Mouse (Mus musculus) ovary, postnatal 36 days (tissue): Measurements from ENCODE around the gene Zfp365.

Experiments used
- DNase-seq: peaks from one replicate; pipeline ENCODE4 v3.0.0; 2022; ENCODE audit warnings: low spot score, mixed read lengths

The Zfp365 gene

DNA sequence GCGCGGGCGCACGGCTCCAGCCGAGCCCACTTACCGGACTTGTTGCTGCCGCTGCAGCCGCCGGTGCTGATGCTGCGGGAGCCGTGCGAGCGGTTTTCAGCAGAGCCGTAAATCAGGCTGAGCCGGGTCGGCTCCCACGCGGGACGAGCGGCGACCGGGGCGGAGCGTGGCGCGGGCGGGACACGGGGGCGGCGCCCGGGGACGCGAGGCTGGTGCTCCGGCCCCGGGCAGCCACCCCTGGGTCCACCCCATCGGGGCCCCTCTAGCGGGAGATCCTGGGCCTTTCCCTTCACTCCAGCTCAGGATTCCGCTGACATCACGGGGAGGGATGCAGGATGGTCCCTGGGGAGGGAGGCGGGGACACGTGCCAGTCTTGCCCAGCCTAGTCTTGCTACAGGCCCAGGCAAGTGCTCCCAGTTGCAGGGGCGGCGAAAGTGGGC is at the start of gene Zfp365:
Gene Zfp365 (minus strand): TSS at position 326 of the 440 bp plus-strand sequence.
- peak; percentile 69 for DNase-seq

DNA sequence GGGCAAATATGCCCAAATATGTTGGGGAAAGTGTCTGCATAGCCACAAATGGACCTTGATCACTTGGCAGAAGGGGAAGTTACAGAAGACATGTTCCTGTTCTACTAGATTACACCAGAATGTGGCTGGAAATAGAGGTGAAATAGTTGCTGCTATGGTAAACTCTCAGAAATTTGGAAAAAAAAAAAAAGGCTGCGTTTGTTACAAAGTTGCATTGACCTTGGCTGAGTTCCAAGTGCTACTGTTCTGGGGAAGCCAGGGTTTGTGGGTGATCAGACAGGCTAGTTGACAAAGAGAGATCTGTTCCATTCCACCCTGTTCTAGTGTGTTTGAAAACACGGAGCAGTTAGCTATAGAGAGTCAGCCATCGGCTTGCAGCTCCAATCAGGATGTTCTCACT is 47.5 kb upstream of the Zfp365 start:
- DNase-seq, result no peak

DNA sequence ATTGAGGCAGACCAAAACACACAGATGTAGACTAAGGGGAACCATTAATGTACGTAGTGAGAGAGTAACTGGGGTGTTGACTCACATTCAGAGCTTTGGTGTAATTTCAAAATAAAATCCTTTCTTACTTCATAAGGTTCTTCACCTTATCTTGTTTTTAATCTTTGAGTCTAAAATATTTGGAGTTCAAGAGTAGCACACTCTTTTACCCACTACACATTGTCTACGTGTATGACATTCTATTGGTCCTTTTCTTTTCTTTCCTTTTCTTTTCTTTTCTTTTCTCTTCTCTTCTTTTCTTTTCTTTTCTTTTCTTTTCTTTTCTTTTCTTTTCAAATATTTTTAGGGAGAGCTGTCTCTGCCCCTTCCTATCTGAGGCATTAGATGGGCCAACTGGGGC is 43.5 kb upstream of the Zfp365 start:
- DNase-seq, result no peak

DNA sequence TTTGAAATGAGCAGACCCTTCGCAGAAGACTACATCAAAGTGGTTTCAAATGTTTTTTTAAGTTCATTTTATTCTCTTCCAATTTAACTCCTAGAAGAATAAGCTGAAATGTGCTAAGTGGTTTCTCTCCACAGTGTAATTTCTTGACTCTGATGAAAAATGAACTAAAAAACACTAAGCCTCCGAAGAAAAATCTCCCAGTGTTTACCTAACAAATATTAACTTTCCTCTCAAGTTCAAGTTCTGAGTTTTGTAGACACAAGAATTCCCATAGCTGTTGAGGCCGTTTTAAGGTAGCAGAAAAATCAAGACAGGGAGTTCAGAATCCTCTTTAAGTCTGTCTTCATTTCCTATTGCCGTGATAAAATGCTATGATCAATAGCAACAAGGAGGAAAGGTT is 39.2 kb upstream of the Zfp365 start:
- no peak for DNase-seq

DNA sequence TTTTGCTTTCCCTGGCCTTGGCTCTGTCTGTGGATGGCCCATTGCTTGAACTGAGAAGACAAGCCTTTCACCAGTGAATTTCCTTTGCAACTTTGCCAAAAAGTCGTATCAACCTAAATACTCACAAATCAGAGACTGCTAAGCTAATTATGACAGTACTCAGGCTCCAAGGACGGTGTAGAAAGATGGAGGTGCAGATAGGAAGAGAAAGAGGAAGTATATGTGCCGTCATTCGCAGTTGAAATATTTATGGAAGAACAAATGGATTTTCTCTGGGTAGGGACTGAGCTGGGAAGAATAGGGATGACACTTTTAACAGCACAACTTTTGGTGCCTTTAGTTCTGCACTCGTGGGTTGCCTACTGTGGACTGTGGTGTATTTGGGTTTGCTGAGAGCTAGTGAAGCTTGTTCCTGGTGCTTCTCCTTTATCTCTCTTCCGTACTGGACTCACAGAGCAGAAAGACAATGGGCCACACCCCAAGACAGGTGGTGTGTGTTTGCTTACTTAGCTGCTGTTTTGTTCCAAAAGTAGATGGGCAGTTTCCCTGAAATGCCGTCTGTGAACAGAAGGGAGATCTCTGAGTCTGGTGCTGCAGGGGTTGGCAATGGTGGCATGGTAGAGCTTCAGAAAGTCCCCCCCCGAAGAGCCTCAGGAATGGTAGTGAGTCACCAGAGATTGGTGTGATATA is 37.7 kb upstream of the Zfp365 start:
- no peak for DNase-seq

DNA sequence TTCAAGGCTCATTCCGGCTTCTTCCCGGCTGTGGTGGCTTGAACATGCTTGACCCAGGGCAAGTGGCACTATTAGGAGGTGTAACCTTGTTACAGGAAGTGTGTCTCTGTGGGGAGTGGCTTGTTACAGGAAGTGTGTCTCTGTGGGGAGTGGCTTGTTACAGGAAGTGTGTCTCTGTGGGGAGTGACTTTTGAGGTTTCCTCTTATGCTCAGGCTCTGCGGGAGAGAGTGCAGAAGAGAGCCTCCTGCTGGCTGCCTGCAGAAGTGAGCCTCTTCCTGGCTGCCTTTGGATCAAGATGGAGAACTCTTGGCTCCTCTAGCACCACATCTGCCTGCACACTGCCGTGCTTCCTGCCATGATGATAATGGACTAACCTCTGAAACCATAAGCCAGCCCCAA is 31.1 kb upstream of the Zfp365 start:
- DNase-seq, result no peak

DNA sequence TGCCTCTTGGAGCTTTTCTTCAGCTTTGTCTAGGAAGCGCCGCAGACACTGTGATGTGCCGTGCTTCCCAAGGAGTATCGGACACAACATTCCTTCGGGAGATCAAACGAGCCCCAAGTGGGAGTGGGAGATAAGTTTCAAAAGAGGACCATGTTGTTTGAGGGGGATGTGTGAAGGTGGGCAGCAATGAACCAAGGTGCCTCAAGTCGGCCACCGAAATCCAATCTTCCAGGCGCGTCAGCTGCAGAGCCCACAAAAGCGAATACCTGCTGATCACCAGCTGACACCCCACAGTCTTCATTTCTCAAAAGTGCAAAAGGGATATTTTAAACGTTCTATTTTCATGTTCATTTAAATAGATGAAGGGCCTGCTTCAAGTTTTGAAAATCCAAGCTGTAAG is 27.1 kb upstream of the Zfp365 start:
- DNase-seq, result no peak

DNA sequence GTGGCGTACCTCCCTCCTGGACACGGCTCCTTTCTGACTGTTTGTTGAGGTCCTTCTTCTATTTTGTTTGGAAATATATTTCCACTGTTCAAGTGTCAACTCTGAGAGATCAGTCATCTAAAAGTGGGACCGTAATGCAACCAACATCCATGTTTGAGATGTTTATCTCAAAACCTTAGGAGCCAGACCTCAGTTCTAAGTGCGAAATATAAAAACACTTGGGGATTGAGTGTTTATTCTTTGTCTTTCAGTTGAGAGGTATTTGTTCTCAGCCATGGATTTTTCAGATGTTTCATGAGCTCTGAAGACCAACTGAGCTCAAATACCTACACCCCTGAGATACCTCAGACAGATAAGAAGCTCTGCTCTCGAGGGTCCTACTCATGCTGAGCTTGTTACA is 25.3 kb upstream of the Zfp365 start:
- no peak for DNase-seq

DNA sequence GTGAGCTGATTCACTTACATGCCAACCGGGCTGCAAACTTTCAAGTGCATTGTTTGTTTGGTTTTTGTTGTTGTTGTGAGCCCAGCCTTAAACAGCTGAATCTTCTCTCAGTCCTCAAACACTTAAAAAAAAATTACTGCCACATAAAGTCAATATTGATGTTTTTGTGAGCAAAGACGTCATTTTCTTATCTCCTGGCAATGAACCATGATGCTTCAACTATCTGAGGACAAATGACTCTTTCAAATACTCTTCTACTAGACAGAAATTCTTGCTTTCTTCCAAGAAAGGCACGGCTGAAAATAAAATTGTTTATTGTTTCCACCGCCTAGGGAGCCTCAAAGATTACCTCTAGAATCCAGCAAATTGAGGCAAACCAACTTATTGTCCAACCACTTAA is 24.5 kb upstream of the Zfp365 start:
- DNase-seq, result no peak

DNA sequence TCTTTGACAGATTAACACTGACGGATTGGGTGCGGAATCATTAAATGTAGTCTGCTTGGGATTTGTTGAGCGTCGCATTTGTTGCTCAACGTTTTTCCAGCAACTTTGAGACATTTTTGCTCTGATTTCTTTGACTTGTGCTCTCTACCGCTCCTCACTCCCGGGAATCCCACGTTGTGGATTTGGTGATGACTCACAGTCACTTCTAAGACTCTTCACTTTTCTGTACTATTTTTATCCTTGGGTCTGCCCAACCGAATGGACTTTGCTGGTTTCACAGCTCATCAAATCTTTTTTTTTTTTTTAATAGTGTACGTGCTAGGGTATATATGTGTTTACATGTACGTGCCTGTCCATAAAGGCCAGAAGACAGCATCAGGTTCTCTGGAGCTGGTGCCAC is 20.3 kb upstream of the Zfp365 start:
- DNase-seq, result no peak

DNA sequence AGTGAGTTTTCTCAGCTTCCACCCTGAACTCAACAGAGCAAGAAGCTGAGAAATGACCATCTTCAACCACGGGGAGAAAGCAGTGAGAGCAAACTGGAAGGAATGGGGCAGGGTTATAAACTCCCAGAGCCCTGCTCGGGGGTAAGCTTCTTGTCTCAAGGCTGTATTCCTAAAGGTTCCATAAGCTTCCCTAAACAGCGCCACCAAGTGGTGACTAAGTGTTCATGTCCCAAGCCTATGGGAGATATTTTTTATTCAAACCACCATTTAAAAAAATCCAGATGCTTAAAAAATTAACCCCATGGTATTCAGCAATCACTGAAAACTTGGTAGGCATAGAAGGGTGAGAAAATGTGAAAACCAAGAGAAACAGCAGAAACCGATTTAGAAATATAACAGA is 18.9 kb upstream of the Zfp365 start:
- DNase-seq, result no peak

DNA sequence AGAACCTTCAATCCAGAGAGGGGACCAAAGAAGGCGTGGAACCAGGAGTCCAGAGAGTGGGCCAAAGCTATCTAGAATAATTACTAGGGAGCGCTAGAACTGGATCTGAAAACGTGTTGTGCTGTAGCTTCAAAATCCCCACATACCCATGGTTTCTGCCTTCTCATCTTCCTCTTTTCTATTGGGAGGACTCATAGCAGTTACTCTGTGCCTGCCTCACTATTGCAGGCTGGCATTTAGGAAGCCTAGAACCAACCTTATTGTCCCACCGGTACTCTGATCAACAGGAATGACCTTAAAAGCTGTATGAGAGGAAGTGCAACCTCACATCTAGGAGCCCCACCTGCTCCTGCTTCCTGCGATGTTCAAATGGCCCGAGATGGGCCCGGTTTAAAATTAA is 16.1 kb upstream of the Zfp365 start:
- no peak for DNase-seq

DNA sequence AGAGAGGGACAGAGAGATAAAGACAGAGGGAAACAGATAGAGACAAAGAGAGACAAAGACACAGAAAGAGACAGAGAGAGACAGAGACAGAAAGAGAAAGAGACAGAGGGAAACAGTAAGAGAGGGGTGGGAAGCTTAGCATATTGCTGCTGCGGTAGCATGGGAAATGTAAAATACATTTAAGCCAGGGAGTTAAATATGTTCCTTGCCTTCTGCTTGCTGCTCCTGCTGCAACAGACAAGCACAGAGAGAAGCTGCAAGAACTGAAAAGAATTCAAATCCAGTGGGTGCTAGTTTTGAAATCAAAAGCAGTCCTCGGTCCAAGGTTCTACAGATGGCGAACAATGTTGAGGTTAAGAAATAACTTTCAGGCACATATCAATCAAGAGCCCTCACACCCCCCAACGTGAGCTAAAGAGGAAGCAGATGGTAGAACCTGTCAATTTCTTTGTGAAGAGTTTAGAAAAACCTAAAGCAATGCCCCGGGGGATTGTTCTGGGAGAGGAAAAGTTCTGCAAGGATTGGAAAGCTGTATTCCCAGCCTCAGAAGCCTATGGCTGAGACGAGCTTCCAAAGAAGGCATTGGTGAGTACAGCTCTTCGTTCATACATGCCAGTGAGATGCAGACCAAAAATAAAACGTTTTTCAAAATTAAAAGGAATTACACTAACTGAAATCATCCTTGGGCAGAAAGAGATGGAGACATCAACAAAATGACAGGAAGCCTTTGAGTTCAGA is 15.4 kb upstream of the Zfp365 start:
- no peak for DNase-seq

DNA sequence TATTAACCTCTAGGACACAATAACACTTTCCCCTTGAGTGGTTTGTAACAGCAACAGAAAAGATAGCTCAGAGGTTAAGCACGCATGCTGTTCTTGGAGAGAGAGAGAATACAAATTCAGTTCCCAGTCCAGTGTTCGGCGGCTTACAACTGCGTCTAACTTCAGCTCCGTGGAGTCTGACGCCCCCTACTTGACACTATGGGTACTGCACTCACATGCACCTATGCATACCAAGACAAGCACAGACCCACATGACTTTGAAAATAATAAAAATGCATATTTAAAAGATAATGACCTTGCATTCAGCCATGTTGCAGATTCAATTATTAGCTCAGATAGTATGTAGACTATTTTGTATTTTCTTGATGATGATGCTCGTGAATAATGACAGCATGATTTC is 11.6 kb upstream of the Zfp365 start:
- DNase-seq, result no peak

DNA sequence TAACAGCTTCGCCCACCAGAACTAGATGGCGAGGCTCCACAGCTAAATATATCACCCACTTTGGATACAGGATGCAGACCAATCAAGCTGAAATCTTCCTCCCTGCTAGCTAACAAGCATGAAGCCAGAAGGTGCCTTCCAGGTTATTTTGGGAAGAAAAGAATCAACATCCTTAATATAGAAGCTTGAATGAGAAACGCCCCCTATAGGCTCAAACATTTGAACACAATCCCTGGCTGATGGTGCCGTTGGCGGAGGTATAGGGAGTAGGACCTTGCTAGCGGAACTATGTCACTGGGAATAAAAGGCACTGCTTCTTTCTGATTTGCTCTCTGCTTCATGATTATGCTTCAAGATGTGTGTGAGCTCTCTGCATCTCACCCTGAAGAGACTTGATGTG is 9.3 kb upstream of the Zfp365 start:
- no peak for DNase-seq

DNA sequence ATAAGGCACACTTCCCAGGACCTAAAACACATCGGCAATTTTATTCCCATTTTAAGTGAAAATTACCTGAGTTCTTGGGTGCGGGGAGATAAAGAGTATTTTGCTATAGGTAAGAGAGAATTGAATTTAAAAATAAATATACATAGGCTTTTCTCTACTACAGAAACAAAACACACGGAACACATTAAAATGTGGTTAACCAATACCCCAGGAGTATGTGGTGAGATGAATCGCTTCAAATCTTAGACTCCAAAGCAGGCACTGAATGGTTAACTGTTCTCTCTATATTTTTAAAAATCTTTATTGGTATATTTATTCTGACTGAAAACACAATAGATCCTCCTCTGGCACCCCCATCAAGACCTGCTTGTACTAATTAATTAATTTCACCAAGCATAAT is 7.2 kb upstream of the Zfp365 start:
- no peak for DNase-seq

DNA sequence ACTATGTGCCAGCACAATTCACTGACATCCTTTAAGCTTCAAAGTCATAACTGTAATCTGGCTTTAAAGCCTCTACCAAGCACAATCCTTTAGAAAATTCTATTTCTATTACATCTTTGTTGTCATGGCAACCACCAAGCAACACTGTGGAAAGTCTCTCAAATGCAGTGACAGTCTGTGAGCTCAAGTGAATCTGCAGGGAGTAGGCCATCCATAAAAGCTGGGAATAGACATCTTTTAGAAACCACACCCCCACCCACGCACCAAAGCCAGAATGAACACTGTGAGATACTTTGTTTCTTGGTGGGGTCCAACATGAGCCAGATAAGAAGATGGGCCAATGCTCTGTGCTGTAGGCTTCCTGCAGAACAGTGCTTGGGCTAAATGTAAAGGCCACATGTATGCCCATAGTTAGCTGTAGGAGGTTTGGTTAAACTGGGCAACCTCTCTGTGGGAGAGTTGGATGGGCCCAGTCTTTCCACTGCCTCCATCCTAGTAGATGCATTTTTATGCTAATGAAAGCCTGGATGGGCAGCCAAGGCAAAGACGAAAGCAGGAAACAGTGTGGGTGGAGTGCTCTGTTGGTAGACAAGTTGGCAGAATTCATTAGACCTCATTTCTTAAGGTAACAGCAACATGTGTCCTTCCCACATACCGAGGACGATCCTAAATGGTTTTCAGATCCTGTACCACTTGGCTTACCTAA is 5.9 kb upstream of the Zfp365 start:
- no peak for DNase-seq

DNA sequence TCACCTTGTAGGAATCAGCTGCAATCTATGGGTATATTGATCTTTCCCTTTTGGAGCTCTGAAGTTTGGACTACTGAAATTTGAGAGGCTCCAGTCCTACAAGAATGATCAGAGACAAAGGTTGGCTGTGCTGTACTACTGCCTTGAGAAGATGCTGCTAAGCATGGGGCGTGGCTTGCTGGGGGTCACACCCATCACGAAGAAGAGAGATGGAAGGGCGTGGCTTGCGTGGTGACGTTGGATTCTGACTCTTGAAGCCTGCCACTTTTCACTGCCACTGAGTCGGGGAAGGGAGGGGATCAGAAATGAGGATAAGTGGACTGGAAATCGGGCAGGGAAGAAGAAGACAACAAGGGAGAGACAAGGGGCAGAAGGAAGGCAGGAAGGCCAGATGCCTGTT is 4.9 kb upstream of the Zfp365 start:
- no peak for DNase-seq

DNA sequence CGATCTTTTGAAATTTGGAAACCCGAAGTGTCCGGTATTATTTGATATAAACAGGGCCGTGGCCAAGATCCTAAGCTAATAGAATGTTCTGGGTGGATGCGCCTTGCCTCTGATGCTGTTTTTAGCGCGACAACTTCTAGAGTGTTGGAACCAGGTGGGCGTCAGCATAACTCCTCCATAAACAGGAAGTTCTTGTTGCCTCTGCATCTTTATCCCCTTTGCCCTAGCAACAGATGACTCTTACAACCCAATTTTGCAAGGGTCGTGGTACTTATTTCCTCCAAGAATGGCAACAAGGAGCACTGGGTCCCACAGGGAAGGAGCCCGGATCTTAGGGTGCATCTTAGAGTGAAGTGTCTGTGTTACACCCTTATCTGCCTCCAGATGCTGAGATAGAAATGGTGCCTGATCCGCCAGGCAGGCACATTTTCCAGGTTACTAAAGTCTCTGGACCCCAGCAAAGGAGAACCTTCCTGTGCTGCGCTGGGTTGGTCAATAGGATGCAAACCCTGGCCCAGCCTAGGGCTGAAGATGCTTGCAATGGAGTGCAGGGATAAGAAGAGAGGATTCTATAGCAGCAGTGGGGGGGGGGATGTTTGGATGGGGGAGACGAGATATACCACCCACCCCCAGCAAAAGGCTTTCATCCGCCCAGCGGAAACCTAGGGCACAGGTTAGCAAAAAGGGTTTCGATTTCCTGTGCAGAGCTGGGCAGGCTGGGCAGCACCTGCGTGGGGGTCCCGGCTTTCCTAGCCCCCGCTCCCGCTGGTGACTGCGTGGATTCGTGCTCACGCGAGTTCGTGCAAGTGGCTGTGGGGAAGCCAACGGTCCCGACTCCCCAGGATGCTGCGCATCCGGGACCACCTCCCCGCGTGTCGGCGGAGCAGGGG is 770 bp downstream of the Zfp365 start:
- no peak for DNase-seq

DNA sequence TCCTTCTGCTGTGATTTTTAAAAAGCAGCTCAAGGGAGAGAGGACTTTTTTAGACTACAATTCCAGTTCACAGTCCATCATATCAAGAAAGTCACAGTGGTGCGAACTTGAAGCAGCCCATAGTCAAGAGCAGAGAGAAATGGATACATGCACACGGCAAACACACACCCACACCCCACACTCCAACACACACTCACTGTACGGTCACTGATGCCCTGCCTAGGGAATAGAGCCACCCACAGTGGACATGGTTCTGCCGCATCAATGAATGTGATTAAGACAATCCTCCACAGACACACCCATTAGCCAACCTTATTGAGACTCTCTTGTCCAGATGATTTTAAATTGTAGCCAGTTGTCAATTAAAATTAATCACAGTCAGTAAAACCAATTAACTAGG is 4.5 kb downstream of the Zfp365 start:
- no peak for DNase-seq

DNA sequence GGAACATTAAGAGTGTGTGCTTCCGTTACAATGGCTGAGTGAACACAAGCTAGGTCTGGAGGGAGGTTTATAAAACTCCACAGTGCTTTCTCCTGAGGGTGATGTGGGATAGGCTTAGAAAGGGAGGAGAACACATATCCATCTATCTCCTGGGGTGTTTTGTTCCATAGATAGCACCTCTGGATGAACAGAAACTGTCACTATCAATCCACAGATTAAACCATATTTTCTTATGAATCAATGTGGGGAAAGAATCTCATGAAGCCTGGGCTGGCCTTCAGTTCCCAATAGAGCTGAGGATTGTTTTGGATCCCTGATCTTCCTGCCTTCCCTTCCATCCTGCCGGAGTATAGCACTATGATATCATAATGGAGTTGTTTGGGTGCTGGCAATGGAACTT is 5.5 kb downstream of the Zfp365 start:
- DNase-seq, result no peak

DNA sequence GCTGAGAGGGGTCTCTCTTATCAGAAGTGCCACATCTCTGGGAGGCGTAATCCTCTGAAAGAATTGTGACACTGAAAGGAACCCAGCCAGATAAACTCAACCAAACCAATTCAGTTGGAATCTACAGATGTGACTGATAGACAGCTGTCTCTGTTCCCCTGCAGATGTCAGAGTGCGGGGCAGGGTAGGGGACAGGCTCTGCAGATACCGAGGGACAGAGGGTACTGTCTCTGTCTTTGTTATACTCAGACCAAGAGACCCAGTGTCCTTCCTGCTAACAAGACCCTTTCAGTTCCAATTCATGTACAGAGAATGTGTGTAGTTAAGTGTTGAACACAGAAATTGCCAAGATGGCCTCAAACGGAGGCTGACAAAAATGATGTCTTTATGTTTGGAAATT is 6.4 kb downstream of the Zfp365 start:
- no peak for DNase-seq
